Comparison of ENCODE assay signal across 9 mouse cellular contexts in genomic region chr14:26531410-26532313, GRCm38 (mm10). TPM values are rescaled to one million over a fixed set of nuclear protein-coding genes. Genes with fewer than 3 reads are reported as not detected.
DNase-seq lines count a peak whose midpoint lies in the region; ATAC-seq and TF ChIP-seq lines count a peak whose summit lies in the region.
"Had no signal": no experiment of that assay in that cellular context is flagged by ENCODE, and none has a peak within 500 bp of the region (broad histone marks: within the 10 kb centered on the region; RNA-seq: fewer than 3 reads in every experiment).

No protein-coding gene starts in this region.

- no peak for DNase-seq in cerebellum, adult 2 months
- no peak for DNase-seq in cerebellum, adult 18-20 months
- no peak for DNase-seq in lung, postnatal 25 days (ENCODE audit: low spot score)
- no peak for DNase-seq in hindbrain, embryonic 14.5 days (ENCODE audit: low spot score)
- no peak for DNase-seq in gastrocnemius, postnatal 14 days
- DNase-seq in cerebellum, postnatal 25 days = no peak
- DNase-seq: adrenal gland, adult 2 months had no signal

- TF ChIP-seq CTCF in cerebellum, adult 2 months (IDR thresholded peaks at IDR 0.05; ENCODE audit: borderline replicate concordance, insufficient read depth, low read depth, low read length) = no peak

- H3K4me3 ChIP-seq in cerebellum, adult 2 months (replicated peaks; ENCODE audit: insufficient read depth, low read depth, low read length) = peak overlapping the region; percentile 18
- no peak overlapping the region for H3K4me3 ChIP-seq in lung, embryonic 15.5 days
- no peak overlapping the region for H3K4me3 ChIP-seq in hindbrain, embryonic 14.5 days (replicated peaks; ENCODE audit: low read length)
- no peak overlapping the region for H3K4me3 ChIP-seq in neural tube, embryonic 15.5 days (replicated peaks)

- no peak for ATAC-seq in lung, embryonic 15.5 days (ENCODE audit: borderline replicate concordance, extremely low read depth, low FRiP score, low TSS enrichment)
- no peak for ATAC-seq in hindbrain, embryonic 14.5 days (ENCODE audit: low FRiP score)
- ATAC-seq in neural tube, embryonic 15.5 days (ENCODE audit: low FRiP score) = no peak

- no peak overlapping the region for H3K9ac ChIP-seq in lung, embryonic 15.5 days
- H3K9ac ChIP-seq in hindbrain, embryonic 14.5 days = no peak overlapping the region
- no peak overlapping the region for H3K9ac ChIP-seq in neural tube, embryonic 15.5 days (replicated peaks)

- H3K4me2 ChIP-seq in lung, embryonic 15.5 days = peak overlapping the region; percentile 36; the same call in 1 of the 2 replicates
- H3K4me2 ChIP-seq in hindbrain, embryonic 14.5 days (replicated peaks) = peak overlapping the region; percentile 94
- H3K4me2 ChIP-seq in neural tube, embryonic 15.5 days = peak overlapping the region; percentile 28

- WGBS in cerebellum, adult 2 months = 53% methylated on average over 10 of the region's 10 CpGs
- 68% methylated on average over 10 of the region's 10 CpGs for WGBS in lung, embryonic 15.5 days
- WGBS in hindbrain, embryonic 14.5 days = 81% methylated on average over 10 of the region's 10 CpGs
- WGBS in neural tube, embryonic 15.5 days = 81% methylated on average over 10 of the region's 10 CpGs

- no peaks in the 10 kb centered on the region for H3K36me3 ChIP-seq in lung, embryonic 15.5 days
- no peaks in the 10 kb centered on the region for H3K36me3 ChIP-seq in hindbrain, embryonic 14.5 days (replicated peaks; ENCODE audit: control insufficient read depth, insufficient read depth)
- H3K36me3 ChIP-seq in neural tube, embryonic 15.5 days = no peaks in the 10 kb centered on the region

- no peak overlapping the region for H3K27ac ChIP-seq in cerebellum, adult 2 months (ENCODE audit: insufficient read depth, low read length)
- H3K27ac ChIP-seq in lung, embryonic 15.5 days = no peak overlapping the region
- H3K27ac ChIP-seq in hindbrain, embryonic 14.5 days = no peak overlapping the region
- H3K27ac ChIP-seq in neural tube, embryonic 15.5 days (replicated peaks) = no peak overlapping the region

- TF ChIP-seq POLR2A in cerebellum, adult 2 months (IDR thresholded peaks at IDR 0.05; ENCODE audit: borderline replicate concordance, insufficient read depth, low read length) = no peak

- no peaks in the 10 kb centered on the region for H3K9me3 ChIP-seq in lung, embryonic 15.5 days
- H3K9me3 ChIP-seq in hindbrain, embryonic 14.5 days (ENCODE audit: control insufficient read depth, low read length) = no peaks in the 10 kb centered on the region
- no peaks in the 10 kb centered on the region for H3K9me3 ChIP-seq in neural tube, embryonic 15.5 days (replicated peaks)

- no peaks in the 10 kb centered on the region for H3K27me3 ChIP-seq in cerebellum, adult 2 months (ENCODE audit: control insufficient read depth, insufficient read depth, low read length)
- no peaks in the 10 kb centered on the region for H3K27me3 ChIP-seq in lung, embryonic 15.5 days
- H3K27me3 ChIP-seq in hindbrain, embryonic 14.5 days (ENCODE audit: control insufficient read depth, insufficient read depth, low read length) = no peaks in the 10 kb centered on the region
- no peaks in the 10 kb centered on the region for H3K27me3 ChIP-seq in neural tube, embryonic 15.5 days (replicated peaks)

- peaks cover 12% of the 10 kb centered on the region for H3K4me1 ChIP-seq in cerebellum, adult 2 months (ENCODE audit: control insufficient read depth, insufficient read depth, low read length)
- peaks cover 32% of the 10 kb centered on the region for H3K4me1 ChIP-seq in lung, embryonic 15.5 days
- peaks cover 37% of the 10 kb centered on the region for H3K4me1 ChIP-seq in hindbrain, embryonic 14.5 days (replicated peaks; ENCODE audit: control insufficient read depth, insufficient read depth, low read length)
- H3K4me1 ChIP-seq in neural tube, embryonic 15.5 days = peaks cover 50% of the 10 kb centered on the region

- intact Hi-C loops in gastrocnemius, postnatal 14 days (cut with DNase I; ENCODE audit: low total_unique reads) = loop anchor here (5.0 kb wide), 1 partner anchor 34 kb away; no protein-coding TSS in a partner anchor

RNA-seq across cellular contexts. Expression of gene Slmap, which starts 3.1 kb away (rescaled TPM):
- polyA plus RNA-seq in cerebellum, adult 2 months (2012; rRNA removed) = 43.0 and 44.1 TPM in 2 replicates
- 25.5 and 26.4 TPM in 2 replicates for polyA plus RNA-seq in lung, embryonic 15.5 days (2015; fragmentation: Nextera tagmentation; extraction: Ambion mirVana)
- 19.6 and 19.8 TPM in 2 replicates for polyA plus RNA-seq in hindbrain, embryonic 14.5 days (2014; fragmentation: Nextera tagmentation; extraction: Ambion mirVana)
- 13.4 and 14.8 TPM in 2 replicates for polyA plus RNA-seq in neural tube, embryonic 15.5 days (2015; fragmentation: Nextera tagmentation; extraction: Ambion mirVana)
- 100 to 1,000 TPM in 1 of 2 experiments, 10 to 100 TPM in 1; 92.1 to 106 TPM for total RNA-seq in gastrocnemius, postnatal 14 days (2021)

RNA-seq across cellular contexts. Expression of gene Dennd6a, which starts 42.0 kb away (rescaled TPM):
- polyA plus RNA-seq in cerebellum, adult 2 months (2012; rRNA removed) = 20.5 and 21.4 TPM in 2 replicates
- 32.0 and 32.1 TPM in 2 replicates for polyA plus RNA-seq in lung, embryonic 15.5 days (2015; fragmentation: Nextera tagmentation; extraction: Ambion mirVana)
- 19.7 and 21.3 TPM in 2 replicates for polyA plus RNA-seq in hindbrain, embryonic 14.5 days (2014; fragmentation: Nextera tagmentation; extraction: Ambion mirVana)
- 17.1 and 21.0 TPM in 2 replicates for polyA plus RNA-seq in neural tube, embryonic 15.5 days (2015; fragmentation: Nextera tagmentation; extraction: Ambion mirVana)
- total RNA-seq in gastrocnemius, postnatal 14 days (2021) = 10 to 100 TPM; 11.0 to 11.9 TPM

Comparison
In these comparisons a context has a peak if more than half of its experiments do, and no peak if none do; other contexts are left out.
1. H3K4me2 ChIP-seq: peak in every context shown above with its lines; median percentile 94 in hindbrain, embryonic 14.5 days; 36 in lung, embryonic 15.5 days; 28 in neural tube, embryonic 15.5 days.